Mouse (Mus musculus) heart, postnatal 0 days (tissue): Measurements from ENCODE around the gene Mertk.

Experiments
- CTCF ChIP-seq: IDR thresholded peaks from 2 replicates; pipeline ENCODE4 v1.5.1; 2016; ENCODE audit warnings: antibody characterized with exemption, control low read depth, low read depth
- EP300 ChIP-seq: IDR thresholded peaks from 2 replicates; pipeline ENCODE4 v1.6.1; 2016; ENCODE audit warnings: antibody characterized with exemption, low read depth

- TF ChIP-seq CTCF (no peak), EP300 (no peak)
Measured at GRCm38 (mm10) chr2:128697047-128697446, 1.7 kb upstream of the Mertk start.
